Mouse (Mus musculus) retina, adult 2 months (tissue): ENCODE data around the gene Cenpl.
A peak's percentile ranks its signal among the peaks of the same experiment; 100 is the strongest.
"Not testable (repeated sequence)": the region's sequence is repeated elsewhere in the genome, so short reads cannot be mapped to it uniquely, and the experiment has no call there.

Experiments
- DNase-seq: peaks from one replicate; pipeline ENCODE4 v3.0.0-alpha.2; 2012; ENCODE audit warnings: low read depth, low spot score

Gene Cenpl

DNA sequence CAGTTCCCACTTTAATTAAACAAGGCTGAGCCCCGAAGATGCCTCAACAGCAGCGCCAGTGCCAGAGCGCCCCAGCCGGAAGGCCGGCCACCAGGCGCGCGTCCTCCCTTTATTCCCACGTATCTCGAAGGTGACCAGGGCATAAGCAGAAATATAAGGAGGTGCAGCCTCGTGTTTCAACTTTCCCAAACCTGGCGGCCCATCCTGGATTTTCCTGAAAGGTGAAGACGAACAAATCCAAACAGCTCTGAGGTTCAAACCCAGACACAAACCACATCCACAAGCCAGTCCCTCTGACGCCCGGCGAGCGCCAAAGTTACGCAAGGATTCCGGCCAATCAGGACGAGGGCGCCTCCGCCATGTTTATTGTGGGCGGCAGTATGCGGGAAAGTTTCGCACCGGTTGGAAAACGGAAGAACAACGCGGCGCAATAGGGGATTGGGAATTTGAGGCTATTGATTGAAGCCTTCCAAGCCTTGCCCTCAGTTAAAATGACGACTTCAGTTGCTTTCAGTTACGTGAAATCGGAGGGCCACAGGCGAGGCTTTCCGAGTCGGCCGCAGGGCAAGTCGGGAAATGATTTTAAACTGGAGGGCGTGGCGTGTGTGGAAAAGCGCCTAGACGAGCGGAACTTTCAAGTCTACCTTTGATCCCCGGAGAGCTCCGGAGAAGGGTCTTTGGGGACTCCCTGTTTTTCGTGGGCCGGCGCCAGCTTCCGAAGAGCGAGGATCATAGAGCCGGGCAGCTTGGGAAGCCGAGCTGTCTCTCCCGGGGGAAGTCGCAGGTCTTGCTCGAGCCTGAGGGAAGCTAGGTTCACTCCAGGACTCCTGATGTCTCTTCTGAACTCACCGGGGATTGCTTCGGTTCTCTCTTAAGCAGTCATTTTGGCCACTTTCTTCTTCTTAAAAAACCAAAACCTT lies at the start of gene Cenpl, which contains the start of gene Dars2:
Gene Cenpl, plus strand, starts transcription at position 362 of the 920 bp plus-strand sequence.
Gene Dars2, minus strand, starts transcription at position 307 of the 920 bp plus-strand sequence.
- peak; percentile 93 for DNase-seq

DNA sequence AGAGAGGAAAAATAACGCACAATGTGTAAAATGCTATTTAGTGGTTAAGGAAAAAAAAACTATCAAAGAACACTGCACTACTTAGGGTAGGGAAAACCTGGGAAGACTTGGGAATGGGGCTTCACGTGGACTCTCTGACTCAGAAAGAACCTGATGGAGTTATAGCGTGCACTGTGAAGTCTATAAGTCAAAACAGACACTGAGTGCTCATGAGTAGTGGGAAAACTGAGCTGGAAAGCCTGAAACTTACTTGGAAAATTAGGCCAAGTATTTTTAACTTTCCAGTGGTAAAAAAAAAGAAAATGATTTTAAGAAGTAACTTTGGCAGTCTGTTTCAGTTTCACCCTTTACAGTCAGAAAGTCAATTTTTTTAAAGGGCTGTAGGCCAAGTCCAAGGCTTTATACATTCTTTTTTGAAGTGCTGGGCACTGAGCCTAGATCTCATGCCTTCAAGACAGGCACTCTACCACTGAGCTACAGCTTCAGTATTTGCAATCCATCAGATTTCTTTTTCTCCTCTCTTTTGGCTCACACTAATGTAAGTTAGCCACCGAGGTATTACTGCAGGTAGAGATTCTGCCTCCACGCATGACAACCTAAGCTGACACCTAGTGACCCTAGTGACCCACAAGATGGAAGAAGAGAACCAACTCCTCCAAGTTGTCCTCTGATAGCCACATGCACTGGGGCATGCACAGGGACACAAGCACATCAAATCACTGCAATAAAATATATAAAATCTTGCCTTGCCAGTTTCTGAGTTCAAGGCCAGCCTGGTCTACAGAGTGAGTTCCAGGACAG lies 44.9 kb upstream of the Cenpl start:
- DNase-seq: no peak

DNA sequence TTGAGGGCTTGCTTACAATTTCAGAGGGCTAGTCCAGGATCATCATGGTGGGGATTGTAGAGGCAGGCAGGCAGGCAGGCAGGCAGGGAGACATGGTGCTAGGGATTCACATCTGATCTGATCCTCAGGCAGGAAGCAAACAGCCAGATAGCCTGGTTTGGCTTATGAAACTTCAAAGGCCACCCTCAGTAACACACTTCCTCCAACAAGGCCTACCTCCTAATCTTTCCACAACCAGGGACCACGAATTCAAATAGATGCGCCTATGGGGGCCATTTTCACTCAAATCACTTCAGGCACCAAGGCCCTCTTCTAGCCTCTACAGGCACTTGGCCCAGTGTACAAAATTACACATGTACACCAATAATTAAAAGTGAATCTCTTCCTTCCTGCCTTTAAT lies 43.3 kb upstream of the Cenpl start:
- no peak for DNase-seq

DNA sequence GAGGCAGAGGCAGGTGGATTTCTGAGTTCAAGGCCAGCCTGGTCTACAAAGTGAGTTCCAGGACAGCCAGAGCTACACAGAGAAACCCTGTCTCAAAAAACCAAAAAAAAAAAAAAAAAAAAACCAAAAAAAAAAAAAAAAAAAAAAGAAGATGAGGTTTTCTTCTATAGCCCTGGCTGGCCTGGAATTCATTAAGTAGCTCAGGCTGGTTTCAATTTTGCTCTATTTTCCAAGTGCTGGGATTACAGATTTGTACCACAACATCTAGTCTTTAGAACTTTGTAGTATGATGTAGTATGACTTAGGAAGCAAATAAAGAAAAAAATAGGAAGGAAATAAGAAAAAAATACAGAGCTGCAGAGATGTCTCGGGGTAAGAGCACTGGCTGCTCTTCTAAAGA lies 42.1 kb upstream of the Cenpl start:
- DNase-seq: not testable (repeated sequence)

DNA sequence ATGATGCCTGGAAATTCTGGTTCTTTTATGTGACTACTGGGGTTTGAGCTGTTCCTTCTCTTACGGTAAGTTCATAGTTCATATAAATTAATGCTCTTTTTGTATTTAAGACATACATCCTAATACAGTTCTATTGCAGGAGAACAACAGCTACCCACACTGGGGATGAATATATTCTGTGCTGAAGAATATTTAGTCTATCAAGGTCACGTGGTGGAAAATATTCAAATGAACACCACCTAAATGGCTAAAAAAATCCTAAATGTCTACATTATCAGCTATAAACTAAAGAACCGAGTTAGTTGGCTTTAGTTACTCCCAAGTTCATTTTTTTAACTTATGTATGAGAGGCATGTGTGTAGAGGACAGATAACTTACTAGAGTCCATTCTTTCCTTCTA lies 40.5 kb upstream of the Cenpl start:
- no peak for DNase-seq

DNA sequence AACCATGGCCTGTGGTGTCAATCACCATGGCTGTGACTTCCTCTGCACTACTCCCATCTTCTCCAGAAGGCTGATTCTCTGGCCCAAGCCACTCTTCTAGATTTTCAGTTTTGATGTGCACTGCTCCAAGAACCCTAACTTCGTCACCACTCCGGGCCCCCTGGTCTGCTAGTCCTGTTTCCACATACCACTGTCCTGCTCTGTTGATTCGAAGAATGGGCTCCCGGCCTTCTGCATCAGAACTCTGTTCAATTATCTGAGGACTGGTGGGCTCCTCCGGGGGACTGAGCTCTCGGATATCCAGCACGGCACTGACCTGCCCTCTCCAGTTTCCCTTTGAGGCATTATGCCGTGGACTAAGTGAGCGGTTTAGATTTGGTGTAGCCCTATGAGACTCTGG lies 38.6 kb upstream of the Cenpl start:
- DNase-seq: no peak

DNA sequence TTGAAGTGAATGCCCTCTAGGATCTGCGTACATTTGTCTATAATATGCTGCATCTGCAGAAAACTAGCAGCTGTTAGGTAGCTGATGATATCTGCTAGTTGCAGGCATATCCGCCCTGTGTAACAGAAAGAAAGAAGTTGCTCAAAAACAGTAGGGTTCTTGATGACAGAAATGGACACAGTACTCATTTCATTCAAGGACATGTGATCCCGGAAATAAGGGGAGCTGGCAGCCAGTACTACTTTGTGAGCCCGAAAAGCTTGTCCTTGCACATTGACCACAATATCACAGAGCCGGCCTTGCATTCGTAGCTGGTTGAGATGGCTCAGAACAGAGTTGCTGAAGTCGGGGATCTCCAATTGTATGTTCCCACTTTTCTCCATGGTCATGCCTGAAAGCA lies 38.2 kb upstream of the Cenpl start:
- DNase-seq: no peak

DNA sequence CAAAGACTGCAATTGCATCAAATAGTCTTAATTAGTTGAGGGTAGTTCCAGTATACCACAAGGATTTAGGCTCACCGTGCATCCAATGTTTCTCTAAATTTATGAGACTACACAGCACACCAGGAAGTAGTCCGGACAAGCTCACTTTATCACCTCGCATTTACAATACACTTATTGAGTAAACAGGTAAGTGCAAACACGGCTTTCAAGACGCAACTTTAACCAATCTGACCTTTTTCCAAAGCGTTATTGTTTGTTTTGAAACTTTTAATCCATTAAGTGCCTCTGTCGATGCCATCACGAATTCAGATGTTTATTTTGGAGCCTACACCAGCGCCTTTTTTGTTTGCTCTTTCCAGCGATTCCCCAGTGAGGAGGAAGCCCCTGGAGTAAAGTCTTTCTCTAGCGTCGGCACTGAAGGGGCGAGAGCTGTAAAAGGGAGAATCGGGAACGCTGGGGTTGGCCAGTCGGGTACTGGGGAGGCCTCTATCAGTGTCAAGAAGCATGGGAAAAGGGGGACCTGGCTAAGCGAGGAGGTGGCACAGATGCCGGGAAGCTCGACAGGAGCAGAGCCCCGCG lies 36.6 kb upstream of the Cenpl start:
- DNase-seq: no peak

DNA sequence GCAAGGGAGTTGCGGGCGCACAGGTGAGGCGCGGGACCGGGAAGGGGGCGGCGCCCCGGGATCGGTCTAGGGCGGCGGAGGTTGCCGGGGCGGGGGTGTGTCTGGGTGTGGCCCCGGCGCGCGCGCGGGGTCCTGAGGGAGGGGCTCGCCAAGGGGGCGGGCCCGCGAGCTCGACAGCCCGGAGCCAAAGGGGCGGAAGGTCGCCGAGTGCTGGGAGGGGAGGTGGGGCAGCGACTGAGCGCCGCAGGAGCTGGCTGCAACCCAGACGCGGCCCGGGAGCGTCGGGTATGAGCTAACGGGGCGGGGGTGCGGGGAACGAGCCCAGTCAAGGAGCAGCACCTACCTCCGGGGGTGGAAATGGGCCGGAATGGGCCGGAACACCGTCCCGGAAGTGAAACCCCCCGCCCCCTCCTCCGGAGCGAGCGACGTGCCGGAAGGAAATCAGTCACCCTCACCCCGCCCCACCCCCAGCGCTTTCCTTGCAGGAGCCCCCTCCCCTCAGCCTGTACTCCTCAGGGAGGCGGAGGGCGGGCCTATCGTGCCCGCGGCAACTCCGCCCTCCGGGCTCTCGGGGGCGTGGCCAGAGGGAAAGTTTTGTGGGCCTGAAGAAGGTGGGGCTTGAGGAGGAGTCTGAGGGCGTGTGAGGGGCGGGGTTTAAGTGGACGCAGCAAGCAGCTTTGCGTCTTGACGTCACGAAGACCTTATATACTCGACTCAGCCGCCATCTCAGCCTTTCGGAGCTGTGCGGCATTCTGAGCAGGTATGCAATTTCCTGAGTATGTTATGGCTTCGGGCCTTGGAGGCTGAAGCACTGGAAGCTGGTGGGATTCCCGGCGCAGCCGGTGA lies 35.9 kb upstream of the Cenpl start, which contains the start of gene Zbtb37:
Gene Zbtb37, minus strand, starts transcription at position 415 of the 846 bp plus-strand sequence.
- peak; percentile 97 for DNase-seq

DNA sequence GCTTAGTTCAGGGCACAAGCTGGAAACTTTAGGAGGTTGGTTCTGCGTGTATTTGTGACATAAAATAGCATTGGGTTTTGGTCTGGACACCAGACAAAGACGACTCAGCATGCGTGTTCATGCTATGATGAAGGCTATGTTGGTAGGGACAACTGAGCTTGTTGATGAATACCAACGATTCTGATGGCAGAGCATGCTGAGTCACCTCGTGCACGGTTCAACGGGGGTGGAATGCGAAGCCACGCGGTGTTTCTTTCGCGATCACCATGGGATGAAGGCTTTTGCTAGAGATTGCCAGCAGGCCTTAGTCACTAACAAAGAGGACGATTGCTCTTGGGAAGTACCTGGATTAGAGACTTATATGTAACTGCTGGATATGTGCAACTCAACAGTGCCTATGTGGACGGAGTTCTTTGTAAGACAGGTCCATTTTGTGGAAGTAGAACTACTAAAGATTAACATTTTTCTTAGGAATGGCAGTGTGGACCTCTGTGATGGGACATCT lies 35.2 kb upstream of the Cenpl start:
- no peak for DNase-seq

DNA sequence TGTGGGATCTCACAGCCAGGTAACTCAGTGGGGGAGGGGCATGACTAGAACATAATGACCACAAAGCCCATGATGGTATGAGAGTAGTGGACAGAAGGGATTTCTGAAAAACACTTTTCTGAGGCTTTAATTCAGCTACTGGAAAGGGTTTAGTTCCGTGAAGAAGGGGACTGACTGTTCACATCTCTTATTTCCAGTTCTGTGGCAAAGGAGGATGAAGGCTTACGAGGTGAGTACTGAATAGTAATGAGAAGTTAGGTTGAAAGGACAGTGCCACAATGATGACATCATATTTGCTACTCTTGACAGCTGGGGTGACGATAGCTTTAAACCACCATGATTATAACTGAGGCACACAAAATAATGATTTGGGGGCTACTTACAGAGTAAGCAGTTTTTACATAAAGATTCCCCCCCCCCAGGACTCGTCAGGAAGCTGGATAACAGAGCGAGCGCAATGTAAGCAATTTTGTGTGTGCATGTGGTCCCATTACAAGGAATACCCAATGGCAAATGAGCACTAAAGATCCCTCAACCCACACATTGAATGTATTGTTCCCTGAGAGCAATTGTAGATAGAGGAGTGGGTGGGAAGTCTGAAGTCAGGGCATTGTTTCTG lies 34.6 kb upstream of the Cenpl start:
- no peak for DNase-seq

DNA sequence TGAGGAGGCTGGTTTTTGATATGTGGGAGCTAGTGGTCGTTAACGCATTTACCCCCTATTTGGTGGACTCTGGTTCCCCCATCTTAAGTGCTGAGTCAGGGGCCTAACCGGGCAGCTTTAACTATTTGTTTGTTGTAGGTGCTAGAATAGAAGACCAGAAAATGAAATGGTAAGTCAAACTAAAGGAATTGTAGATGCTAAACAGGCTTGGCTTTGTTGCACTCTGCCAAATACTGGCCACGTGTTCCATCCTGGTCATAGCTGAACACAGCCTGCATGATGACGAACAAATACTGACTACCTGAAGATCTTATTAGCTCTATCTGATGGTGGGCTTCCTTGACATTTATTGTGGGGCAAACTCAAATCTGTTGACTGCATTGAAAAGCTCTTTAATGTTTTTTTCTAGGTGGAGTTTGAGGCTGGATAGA lies 34.1 kb upstream of the Cenpl start:
- DNase-seq: no peak

DNA sequence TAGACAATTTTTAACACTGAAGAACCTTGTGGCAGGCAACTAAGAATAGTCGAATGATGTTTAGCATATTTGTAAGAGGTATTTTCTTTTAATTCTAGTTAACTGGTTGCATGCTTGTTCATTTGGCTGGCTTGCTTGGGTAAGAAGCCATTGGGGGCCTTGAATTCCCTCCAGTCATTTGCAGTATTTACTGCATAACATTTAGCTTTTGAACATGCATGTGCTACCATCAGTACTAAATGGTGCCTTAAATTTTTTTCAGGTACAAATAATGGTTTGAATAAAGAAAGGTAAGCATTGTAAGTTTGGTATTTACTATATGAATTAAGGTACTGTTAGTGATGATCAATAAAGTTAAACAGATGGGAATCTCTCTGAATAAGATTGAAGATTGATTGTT lies 33.5 kb upstream of the Cenpl start:
- no peak for DNase-seq

DNA sequence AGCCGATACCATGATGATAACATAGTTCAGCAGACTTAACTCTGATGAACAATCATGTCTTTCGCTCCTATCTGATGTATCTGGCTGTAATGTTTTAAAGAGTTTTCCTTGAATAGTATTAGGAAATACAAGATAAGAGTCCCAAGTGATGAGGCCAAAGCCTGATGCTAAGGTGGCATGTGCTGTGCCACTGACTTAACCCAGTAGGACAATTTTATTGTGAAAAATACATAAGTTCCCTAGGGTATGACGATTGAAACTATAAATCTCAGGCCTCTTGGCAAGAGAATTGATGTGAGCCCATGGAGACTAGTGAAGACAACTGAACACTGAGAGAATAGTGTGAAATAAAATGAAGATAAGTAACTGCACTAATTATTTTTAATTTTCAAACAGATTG lies 32.9 kb upstream of the Cenpl start:
- DNase-seq: no peak

DNA sequence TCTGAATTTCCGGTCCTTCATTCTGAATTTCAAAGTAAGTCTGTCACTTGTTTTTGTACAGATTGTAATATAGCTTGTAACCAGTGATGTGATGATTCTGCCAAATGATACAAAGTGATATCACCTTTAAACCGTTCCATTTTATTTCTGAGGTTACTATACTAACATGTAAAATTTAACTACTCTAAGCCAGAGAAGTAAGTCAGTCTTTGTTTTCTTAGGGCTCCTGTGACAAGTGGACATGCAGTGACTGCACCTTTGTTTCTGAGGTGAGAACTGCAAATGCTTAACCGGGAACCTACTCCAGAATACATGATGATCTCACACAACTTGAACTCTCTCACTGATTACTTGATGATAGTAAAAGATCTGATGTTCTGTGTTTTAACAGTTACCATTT lies 32.5 kb upstream of the Cenpl start:
- no peak for DNase-seq

DNA sequence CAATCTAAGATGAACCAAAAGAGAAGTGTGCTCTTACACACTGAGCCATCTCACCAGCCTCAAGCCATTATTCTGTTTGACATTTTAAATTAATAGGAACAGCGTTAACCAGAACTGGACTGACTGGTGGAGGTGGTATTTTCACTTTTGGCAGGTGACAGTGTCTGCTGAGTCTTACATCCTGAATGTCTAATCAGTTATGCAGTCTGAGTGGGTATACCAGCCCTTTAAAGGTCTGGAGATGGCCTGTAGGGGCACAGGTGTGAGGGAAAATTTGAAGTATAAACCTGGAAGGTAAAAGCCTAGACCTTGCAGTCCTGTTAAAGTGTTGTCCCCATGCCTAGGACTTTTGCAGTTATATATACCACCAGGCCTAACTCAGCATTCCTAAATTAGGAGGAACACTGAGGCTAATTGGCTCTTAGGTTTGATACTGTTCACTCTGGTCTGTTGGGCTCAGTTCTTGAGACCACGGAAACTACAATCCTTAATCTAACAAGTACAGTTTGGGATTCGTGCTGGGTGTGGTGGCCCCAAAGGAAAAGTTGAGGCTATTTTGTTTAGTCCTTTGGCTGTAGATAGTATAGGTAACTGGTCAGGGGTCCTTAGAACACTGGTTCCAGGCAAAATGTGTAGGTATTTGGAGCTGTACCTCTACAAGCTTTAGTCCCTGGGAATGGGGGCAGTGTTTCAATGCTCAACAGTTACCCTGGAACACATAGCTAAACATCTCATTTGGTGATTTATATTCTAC lies 31.4 kb upstream of the Cenpl start:
- DNase-seq: no peak

DNA sequence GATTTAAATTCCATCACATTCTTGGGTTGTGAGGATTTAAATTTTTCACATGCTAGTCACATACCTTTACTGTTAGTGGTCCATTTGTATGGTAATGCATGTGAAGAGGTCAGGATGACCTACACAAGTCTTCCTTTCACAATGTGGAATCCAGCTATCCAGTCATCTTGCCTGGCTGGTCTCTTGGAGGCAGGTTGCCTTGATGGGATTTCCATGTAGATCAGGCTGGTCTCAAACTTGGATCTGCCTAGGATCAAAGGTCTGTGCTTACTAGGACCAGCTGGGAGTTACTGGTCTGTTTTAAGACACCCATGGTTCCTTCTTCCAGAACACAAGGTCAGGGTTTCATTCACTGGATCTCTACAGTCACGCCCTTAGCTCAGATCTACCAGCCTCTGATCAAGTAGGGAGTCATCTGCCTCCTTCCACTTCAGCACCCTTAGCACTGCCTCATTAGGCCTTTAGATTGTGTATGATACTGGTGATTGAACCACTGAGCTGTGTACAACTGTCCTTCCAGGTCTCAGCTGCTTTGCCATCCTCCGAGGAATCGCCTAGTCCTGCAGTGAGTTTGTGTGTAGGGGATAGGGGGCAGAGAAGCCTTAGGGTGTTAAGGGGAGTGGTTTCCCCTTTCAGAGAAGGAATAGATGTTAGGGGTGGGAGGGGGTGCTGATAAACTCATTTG lies 30.6 kb upstream of the Cenpl start:
- no peak for DNase-seq

DNA sequence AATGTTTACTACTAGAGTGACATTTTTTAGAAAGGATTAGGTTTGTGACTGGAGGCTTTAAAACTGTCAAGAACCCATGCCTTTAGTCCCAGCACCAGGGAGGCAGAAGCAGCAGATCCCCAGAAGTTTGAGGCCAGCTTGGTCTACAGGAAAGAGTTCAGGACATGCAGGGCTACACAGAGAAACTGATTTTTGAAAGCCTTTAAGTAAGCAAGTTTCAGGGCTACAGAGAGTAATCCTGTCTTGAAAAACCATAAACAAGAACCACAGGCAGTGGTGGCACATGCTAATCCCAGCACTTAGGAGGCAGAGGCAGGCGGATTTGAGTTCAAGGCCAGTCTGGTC lies 30.1 kb upstream of the Cenpl start:
- DNase-seq: no peak

DNA sequence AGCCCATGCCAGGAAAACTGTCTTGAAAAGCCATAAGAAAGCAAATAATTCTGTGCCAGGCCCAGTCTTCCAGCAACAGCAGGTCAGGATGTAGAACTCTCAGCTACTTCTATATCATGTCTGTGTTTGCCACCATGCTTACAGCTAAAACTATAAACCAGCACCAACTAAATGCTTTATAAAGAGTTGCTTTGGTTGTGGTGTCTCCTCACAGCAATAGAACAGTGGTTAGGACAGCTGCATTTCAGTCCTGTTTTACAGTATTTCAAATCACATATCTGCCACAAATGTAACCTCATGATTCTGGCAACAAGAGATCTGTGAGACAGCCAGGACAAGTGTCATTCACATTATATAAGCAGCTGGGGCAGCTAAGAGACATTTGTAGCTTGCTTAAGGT lies 29.7 kb upstream of the Cenpl start:
- no peak for DNase-seq
